9 mouse cellular contexts compared by ENCODE assay signal in genomic region chr19:24371763-24372640, GRCm38 (mm10).
A peak's percentile ranks its signal among the peaks of the same experiment; 100 is the strongest.
DNase-seq lines count a peak whose midpoint lies in the region; ATAC-seq and TF ChIP-seq lines count a peak whose summit lies in the region.
"Had no signal": no experiment of that assay in that cellular context is flagged by ENCODE, and none has a peak within 500 bp of the region (broad histone marks: within the 10 kb centered on the region; RNA-seq: fewer than 3 reads in every experiment).

No protein-coding gene starts in this region.

- H3K4me3 ChIP-seq in kidney, embryonic 15.5 days (replicated peaks), result no peak overlapping the region
- no peak overlapping the region for H3K4me3 ChIP-seq in kidney, adult 2 months (ENCODE audit: insufficient read depth, low read depth, low read length)
- H3K4me3 ChIP-seq in midbrain, embryonic 15.5 days, result no peak overlapping the region

- no peaks in the 10 kb centered on the region for H3K36me3 ChIP-seq in kidney, embryonic 15.5 days
- no peaks in the 10 kb centered on the region for H3K36me3 ChIP-seq in kidney, adult 2 months (ENCODE audit: control insufficient read depth, insufficient read depth, low read length)
- H3K36me3 ChIP-seq in midbrain, embryonic 15.5 days (replicated peaks), result no peaks in the 10 kb centered on the region

- ATAC-seq in kidney, embryonic 15.5 days (replicated peaks; ENCODE audit: low FRiP score), result peak; percentile 79
- ATAC-seq in midbrain, embryonic 15.5 days (replicated peaks), result peak; percentile 70
- no peak for ATAC-seq in inflammation-experienced regulatory T-cells, adult 6 months

- peaks cover 18% of the 10 kb centered on the region for H3K4me1 ChIP-seq in kidney, embryonic 15.5 days
- no peaks in the 10 kb centered on the region for H3K4me1 ChIP-seq in kidney, adult 2 months (ENCODE audit: control insufficient read depth, insufficient read depth, low read length)
- H3K4me1 ChIP-seq in midbrain, embryonic 15.5 days, result peaks cover 12% of the 10 kb centered on the region

- WGBS in kidney, embryonic 15.5 days, result 42% methylated on average over 19 of the region's 19 CpGs
- WGBS in kidney, adult 2 months, result 51% methylated on average over 19 of the region's 19 CpGs
- 29% methylated on average over 19 of the region's 19 CpGs for WGBS in midbrain, embryonic 15.5 days

- DNase-seq in kidney, adult 2 months, result no peak
- DNase-seq in embryo, embryonic 10.5 days (ENCODE audit: low spot score), result peak; percentile 41
- DNase-seq in gastrocnemius, postnatal 10 days, result peak; percentile 8
- DNase-seq in lung, adult 18-20 months, result no peak
- DNase-seq in lung, postnatal 10 days, result no peak

- H3K27me3 ChIP-seq in kidney, embryonic 15.5 days, result no peaks in the 10 kb centered on the region
- no peaks in the 10 kb centered on the region for H3K27me3 ChIP-seq in kidney, adult 2 months (replicated peaks; ENCODE audit: control insufficient read depth, insufficient read depth, low read length)
- no peaks in the 10 kb centered on the region for H3K27me3 ChIP-seq in midbrain, embryonic 15.5 days (replicated peaks)

- peak overlapping the region; percentile 48 for H3K27ac ChIP-seq in kidney, embryonic 15.5 days
- no peak overlapping the region for H3K27ac ChIP-seq in kidney, adult 2 months (ENCODE audit: insufficient read depth, low read depth, low read length)
- H3K27ac ChIP-seq in midbrain, embryonic 15.5 days, result peak overlapping the region; percentile 55

- H3K9ac ChIP-seq in kidney, embryonic 15.5 days, result no peak overlapping the region
- no peak overlapping the region for H3K9ac ChIP-seq in midbrain, embryonic 15.5 days

- TF ChIP-seq CTCF in kidney, adult 2 months (conservative IDR thresholded peaks at IDR 0.05; ENCODE audit: insufficient read depth, insufficient read length, low read depth, low read length), result no peak

- H3K4me2 ChIP-seq in kidney, embryonic 15.5 days, result peak overlapping the region; percentile 34
- peak overlapping the region; percentile 40 for H3K4me2 ChIP-seq in midbrain, embryonic 15.5 days

- TF ChIP-seq POLR2A in kidney, adult 2 months (IDR thresholded peaks at IDR 0.05; ENCODE audit: low read depth, low read length), result no peak

- H3K9me3 ChIP-seq in kidney, embryonic 15.5 days (replicated peaks), result no peaks in the 10 kb centered on the region
- no peaks in the 10 kb centered on the region for H3K9me3 ChIP-seq in midbrain, embryonic 15.5 days
- H3K9me3 ChIP-seq: G1E had no signal

Comparison
In these comparisons a context has a peak if more than half of its experiments do, and no peak if none do; other contexts are left out.
1. DNase-seq: peak in embryo, embryonic 10.5 days (single experiment) and gastrocnemius, postnatal 10 days (single experiment); none in kidney, adult 2 months (single experiment), lung, adult 18-20 months (0 of 2) and lung, postnatal 10 days (single experiment).